Mouse (Mus musculus): ENCODE measurements around the gene Dpp6. TPM values are rescaled to one million over a fixed set of nuclear protein-coding genes. Genes with fewer than 3 reads are reported as not detected.

The Dpp6 gene
- polyA plus RNA-seq, 1 experiment from 2014 or later, result 2.6 TPM

GRCm38 (mm10) chr5:27365946-27366345 lies 548.9 kb downstream of the Dpp6 start:
- no peaks in the 10 kb centered on the region for H3K27me3 ChIP-seq (ENCODE audit: control insufficient read depth, insufficient read depth, low read length)
- no peak overlapping the region for H3K9ac ChIP-seq (ENCODE audit: low read depth, low read length)
- no peaks in the 10 kb centered on the region for H3K9me3 ChIP-seq (ENCODE audit: control insufficient read depth, low read length)
- no peak overlapping the region for H3K27ac ChIP-seq (ENCODE audit: low read depth, low read length)
- no peaks in the 10 kb centered on the region for H3K4me1 ChIP-seq (ENCODE audit: control insufficient read depth, insufficient read depth, low read length)
- H3K4me3 ChIP-seq (ENCODE audit: low read length), result no peak overlapping the region
- no peak for ATAC-seq (ENCODE audit: low FRiP score, low TSS enrichment)
- H3K36me3 ChIP-seq (ENCODE audit: control insufficient read depth, insufficient read depth, low read length), result no peaks in the 10 kb centered on the region
- 74% methylated on average over 2 of the region's 2 CpGs for WGBS
- H3K4me2 ChIP-seq (replicated peaks; ENCODE audit: low read depth, low read length), result no peak overlapping the region

DNA sequence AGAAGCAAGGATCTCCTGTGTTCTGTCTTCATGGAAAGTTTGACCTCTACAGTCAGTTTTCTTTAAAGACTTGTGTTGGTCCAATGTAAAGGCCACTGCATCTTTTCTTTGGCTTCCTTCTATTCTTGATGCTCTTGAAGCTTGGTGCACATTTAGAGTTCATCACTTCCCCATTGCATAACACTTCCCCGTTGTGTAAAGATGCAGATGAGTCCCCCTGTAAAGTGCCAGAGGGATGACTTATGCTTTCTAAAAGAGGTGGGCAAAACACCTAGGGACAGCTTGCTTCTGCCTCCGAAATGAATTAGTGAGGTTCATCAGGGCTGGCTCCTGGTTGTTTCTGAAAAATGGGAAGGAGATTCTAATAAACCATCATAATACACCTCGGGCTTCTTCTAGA lies 553.8 kb downstream of the Dpp6 start:
- H3K9me3 ChIP-seq (ENCODE audit: control insufficient read depth, low read length), result no peaks in the 10 kb centered on the region
- no peaks in the 10 kb centered on the region for H3K4me1 ChIP-seq (ENCODE audit: control insufficient read depth, insufficient read depth, low read length)
- no peak overlapping the region for H3K4me3 ChIP-seq (ENCODE audit: low read length)
- H3K36me3 ChIP-seq (ENCODE audit: control insufficient read depth, insufficient read depth, low read length), result no peaks in the 10 kb centered on the region
- no peak overlapping the region for H3K4me2 ChIP-seq (replicated peaks; ENCODE audit: low read depth, low read length)
- no peaks in the 10 kb centered on the region for H3K27me3 ChIP-seq (ENCODE audit: control insufficient read depth, insufficient read depth, low read length)
- 82% methylated on average over 3 of the region's 3 CpGs for WGBS
- H3K9ac ChIP-seq (ENCODE audit: low read depth, low read length), result no peak overlapping the region
- H3K27ac ChIP-seq (ENCODE audit: low read depth, low read length), result no peak overlapping the region
- no peak for ATAC-seq (ENCODE audit: low FRiP score, low TSS enrichment)

DNA sequence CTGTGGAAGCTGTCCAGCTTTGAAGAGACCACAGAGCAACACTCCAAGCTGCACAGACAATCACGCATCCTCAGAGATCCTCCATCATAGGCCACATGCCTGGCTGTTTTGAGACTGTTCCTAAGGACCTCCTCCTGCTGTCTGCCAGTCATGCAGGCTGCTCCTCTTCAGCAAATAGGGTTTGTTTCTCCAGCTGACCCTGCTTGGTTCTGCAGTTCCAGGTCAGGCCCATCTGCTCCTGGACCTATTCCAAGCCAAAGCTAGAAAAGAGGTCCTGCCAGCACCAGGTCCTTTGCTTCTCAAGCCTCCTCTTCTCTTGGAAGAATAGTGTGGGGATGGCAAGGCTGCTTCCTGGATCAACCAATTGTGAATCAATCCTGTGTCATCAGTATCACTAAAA lies 556.9 kb downstream of the Dpp6 start:
- Histone ChIP-seq H3K9ac (ENCODE audit: low read depth, low read length) (no peak overlapping the region), H3K27ac (ENCODE audit: low read depth, low read length) (no peak overlapping the region), H3K4me1 (ENCODE audit: control insufficient read depth, insufficient read depth, low read length) (no peaks in the 10 kb centered on the region), H3K9me3 (ENCODE audit: control insufficient read depth, low read length) (no peaks in the 10 kb centered on the region), H3K27me3 (ENCODE audit: control insufficient read depth, insufficient read depth, low read length) (no peaks in the 10 kb centered on the region), H3K4me2 (replicated peaks; ENCODE audit: low read depth, low read length) (no peak overlapping the region), H3K36me3 (ENCODE audit: control insufficient read depth, insufficient read depth, low read length) (no peaks in the 10 kb centered on the region), H3K4me3 (ENCODE audit: low read length) (no peak overlapping the region)
- ATAC-seq (ENCODE audit: low FRiP score, low TSS enrichment), result no peak
- 88% methylated on average over 1 of the region's 1 CpGs for WGBS

DNA sequence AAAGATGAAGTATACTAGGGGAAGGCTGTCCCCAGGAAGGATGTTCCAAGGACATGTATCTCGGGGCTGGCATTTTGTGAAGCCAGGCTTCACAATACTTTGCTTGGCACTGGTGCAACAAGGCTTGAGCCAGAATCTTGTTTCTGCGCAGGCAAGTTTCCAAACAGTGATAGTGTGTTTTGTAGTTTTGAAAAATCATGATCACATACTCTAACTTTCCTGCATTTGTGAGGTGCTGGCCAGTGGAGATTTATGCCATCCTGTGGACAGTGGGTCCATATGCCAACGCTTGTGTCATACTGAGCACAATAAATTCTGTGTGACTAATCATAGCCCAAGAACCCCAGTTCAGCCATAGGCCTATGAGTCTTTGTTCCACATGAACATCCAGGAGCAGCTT lies 558.8 kb downstream of the Dpp6 start:
- no peak overlapping the region for H3K27ac ChIP-seq (ENCODE audit: low read depth, low read length)
- no peak overlapping the region for H3K4me2 ChIP-seq (replicated peaks; ENCODE audit: low read depth, low read length)
- no peaks in the 10 kb centered on the region for H3K36me3 ChIP-seq (ENCODE audit: control insufficient read depth, insufficient read depth, low read length)
- H3K4me3 ChIP-seq (ENCODE audit: low read length), result no peak overlapping the region
- no peaks in the 10 kb centered on the region for H3K27me3 ChIP-seq (ENCODE audit: control insufficient read depth, insufficient read depth, low read length)
- no peaks in the 10 kb centered on the region for H3K4me1 ChIP-seq (ENCODE audit: control insufficient read depth, insufficient read depth, low read length)
- H3K9me3 ChIP-seq (ENCODE audit: control insufficient read depth, low read length), result no peaks in the 10 kb centered on the region
- no peak for ATAC-seq (ENCODE audit: low FRiP score, low TSS enrichment)
- 80% methylated on average over 3 of the region's 3 CpGs for WGBS
- H3K9ac ChIP-seq (ENCODE audit: low read depth, low read length), result no peak overlapping the region

DNA sequence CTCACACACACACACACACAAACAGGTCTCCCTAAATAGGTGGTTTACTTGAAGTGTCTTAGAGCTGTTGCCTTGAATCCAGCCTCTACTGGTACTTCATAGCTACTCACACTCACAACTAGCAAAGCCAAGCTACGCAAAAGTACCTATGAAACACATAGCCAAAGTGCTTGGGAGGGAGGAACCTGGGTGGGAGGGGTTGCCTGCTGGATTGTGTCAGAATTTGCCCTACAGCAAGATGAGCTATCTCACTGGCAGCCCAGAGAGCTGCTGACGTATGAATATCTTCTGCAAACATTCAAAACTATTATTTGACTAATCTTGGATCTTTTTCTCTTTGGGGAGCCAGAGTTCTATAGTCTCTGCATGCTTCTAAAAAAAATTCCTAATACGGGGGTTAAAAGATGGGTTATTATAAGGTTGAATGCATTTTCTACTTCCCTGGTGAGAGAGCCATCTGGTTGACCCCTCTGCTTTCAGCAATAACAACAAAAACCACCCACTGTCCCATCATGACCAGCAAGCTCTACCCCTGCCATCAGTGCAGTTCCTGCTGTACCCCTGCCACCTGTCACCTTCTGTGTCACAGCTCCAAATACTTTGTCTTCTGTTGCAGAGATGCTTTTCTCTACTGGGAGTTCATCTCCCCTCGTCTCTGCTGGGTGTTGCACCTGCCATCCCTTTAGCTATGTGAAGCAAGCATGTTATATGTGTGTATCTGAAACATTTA lies 563.8 kb downstream of the Dpp6 start:
- Histone ChIP-seq H3K4me3 (ENCODE audit: low read length) (no peak overlapping the region), H3K9me3 (ENCODE audit: control insufficient read depth, low read length) (no peaks in the 10 kb centered on the region), H3K27ac (ENCODE audit: low read depth, low read length) (no peak overlapping the region), H3K4me1 (ENCODE audit: control insufficient read depth, insufficient read depth, low read length) (no peaks in the 10 kb centered on the region), H3K36me3 (ENCODE audit: control insufficient read depth, insufficient read depth, low read length) (no peaks in the 10 kb centered on the region), H3K9ac (ENCODE audit: low read depth, low read length) (no peak overlapping the region), H3K27me3 (ENCODE audit: control insufficient read depth, insufficient read depth, low read length) (no peaks in the 10 kb centered on the region), H3K4me2 (replicated peaks; ENCODE audit: low read depth, low read length) (no peak overlapping the region)
- WGBS, result 87% methylated on average over 4 of the region's 4 CpGs
- no peak for ATAC-seq (ENCODE audit: low FRiP score, low TSS enrichment)

DNA sequence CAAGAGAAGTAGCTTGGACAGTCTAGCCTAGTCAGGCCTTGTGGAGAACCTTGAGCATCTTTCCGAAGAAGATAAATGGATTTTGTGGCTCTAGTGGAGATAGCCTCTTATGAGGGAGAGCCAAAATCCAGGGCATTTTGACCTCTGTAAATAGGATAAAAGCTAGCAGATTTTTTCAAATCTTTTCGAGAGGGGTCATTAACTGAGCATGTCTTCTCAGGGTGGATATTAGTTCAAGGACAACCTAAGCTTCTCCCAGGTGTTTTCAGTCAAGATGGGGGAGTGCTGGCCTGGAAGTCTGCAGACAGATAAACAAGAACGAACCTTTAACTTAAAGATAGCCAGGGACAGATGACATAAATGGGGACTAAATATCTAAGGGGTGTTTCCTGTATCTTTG lies 581.4 kb downstream of the Dpp6 start:
- H3K4me2 ChIP-seq (replicated peaks; ENCODE audit: low read depth, low read length), result no peak overlapping the region
- H3K4me1 ChIP-seq (ENCODE audit: control insufficient read depth, insufficient read depth, low read length), result no peaks in the 10 kb centered on the region
- no peaks in the 10 kb centered on the region for H3K36me3 ChIP-seq (ENCODE audit: control insufficient read depth, insufficient read depth, low read length)
- no peaks in the 10 kb centered on the region for H3K9me3 ChIP-seq (ENCODE audit: control insufficient read depth, low read length)
- H3K27me3 ChIP-seq (ENCODE audit: control insufficient read depth, insufficient read depth, low read length), result no peaks in the 10 kb centered on the region
- no peak overlapping the region for H3K4me3 ChIP-seq (ENCODE audit: low read length)
- H3K27ac ChIP-seq (ENCODE audit: low read depth, low read length), result no peak overlapping the region
- ATAC-seq (ENCODE audit: low FRiP score, low TSS enrichment), result no peak
- H3K9ac ChIP-seq (ENCODE audit: low read depth, low read length), result no peak overlapping the region
- WGBS, result 62% methylated on average over 3 of the region's 3 CpGs

DNA sequence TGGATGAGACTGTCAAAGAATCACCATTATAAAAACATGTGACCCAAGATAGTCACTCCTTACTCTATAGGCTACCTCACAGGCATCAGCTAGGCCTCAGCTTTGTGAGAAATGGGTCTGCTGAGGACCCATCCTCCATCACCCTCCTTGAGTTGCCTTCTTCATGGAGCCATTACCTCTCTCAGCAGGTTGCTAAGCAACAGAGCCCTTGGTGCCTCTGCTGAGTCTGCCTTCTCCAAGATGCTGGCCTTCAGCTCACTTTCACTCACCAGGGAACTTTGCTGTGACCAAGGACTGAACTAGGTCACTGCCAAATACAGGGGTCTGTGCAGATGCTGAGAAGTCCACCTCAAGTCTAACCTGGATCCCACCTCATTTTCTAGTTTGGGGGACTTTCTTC lies 582.1 kb downstream of the Dpp6 start:
- Histone ChIP-seq H3K27ac (ENCODE audit: low read depth, low read length) (no peak overlapping the region), H3K4me3 (ENCODE audit: low read length) (no peak overlapping the region), H3K27me3 (ENCODE audit: control insufficient read depth, insufficient read depth, low read length) (no peaks in the 10 kb centered on the region), H3K9me3 (ENCODE audit: control insufficient read depth, low read length) (no peaks in the 10 kb centered on the region), H3K4me1 (ENCODE audit: control insufficient read depth, insufficient read depth, low read length) (no peaks in the 10 kb centered on the region), H3K4me2 (replicated peaks; ENCODE audit: low read depth, low read length) (no peak overlapping the region), H3K9ac (ENCODE audit: low read depth, low read length) (no peak overlapping the region), H3K36me3 (ENCODE audit: control insufficient read depth, insufficient read depth, low read length) (no peaks in the 10 kb centered on the region)
- ATAC-seq (ENCODE audit: low FRiP score, low TSS enrichment), result no peak

DNA sequence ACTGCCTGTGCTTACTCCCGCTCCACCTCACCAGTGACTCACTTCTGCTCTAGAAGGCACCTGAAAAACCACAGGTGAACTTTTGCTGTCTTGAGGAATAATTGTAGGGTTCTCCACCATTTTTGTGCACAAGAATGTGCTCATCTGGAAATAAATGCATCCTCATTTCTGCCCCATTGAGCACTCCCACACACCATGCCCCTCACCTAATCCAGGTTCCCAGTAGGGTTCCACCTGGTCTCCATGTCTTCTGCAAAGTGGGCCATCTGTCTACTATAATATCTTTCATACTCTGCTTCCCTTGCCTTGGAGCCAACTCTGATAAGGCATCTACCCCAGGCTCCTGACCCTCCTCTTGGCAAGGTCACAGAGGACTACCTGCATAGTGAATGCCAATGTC lies 585.6 kb downstream of the Dpp6 start:
- WGBS, result 88% methylated on average over 1 of the region's 1 CpGs
- Histone ChIP-seq H3K27me3 (ENCODE audit: control insufficient read depth, insufficient read depth, low read length) (no peaks in the 10 kb centered on the region), H3K4me3 (ENCODE audit: low read length) (no peak overlapping the region), H3K4me1 (ENCODE audit: control insufficient read depth, insufficient read depth, low read length) (no peaks in the 10 kb centered on the region), H3K9ac (ENCODE audit: low read depth, low read length) (no peak overlapping the region), H3K9me3 (ENCODE audit: control insufficient read depth, low read length) (no peaks in the 10 kb centered on the region), H3K27ac (ENCODE audit: low read depth, low read length) (no peak overlapping the region), H3K4me2 (replicated peaks; ENCODE audit: low read depth, low read length) (no peak overlapping the region), H3K36me3 (ENCODE audit: control insufficient read depth, insufficient read depth, low read length) (no peaks in the 10 kb centered on the region)
- no peak for ATAC-seq (ENCODE audit: low FRiP score, low TSS enrichment)

DNA sequence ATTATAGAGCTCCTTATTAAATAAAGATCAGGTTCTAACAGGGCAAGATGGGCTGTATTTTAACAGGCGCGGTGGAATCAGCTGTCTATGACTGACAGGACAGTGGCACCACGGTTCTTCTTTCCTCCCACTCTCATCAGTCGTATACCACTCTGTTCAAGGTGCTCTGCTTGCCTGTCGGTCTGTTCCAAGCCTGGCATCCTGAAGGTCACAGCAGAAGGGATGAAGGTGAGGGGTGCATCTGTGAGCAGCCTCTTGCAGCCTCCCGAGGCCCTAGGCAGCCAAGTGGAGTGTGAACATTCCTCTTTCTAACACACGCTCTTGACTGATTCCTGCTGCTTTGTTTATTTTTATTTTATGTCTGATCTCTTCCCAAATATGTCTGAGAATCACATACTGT lies 591.9 kb downstream of the Dpp6 start:
- H3K27me3 ChIP-seq (ENCODE audit: control insufficient read depth, insufficient read depth, low read length), result no peaks in the 10 kb centered on the region
- WGBS, result 78% methylated on average over 7 of the region's 7 CpGs
- no peaks in the 10 kb centered on the region for H3K9me3 ChIP-seq (ENCODE audit: control insufficient read depth, low read length)
- H3K36me3 ChIP-seq (ENCODE audit: control insufficient read depth, insufficient read depth, low read length), result no peaks in the 10 kb centered on the region
- H3K4me3 ChIP-seq (ENCODE audit: low read length), result no peak overlapping the region
- no peak for ATAC-seq (ENCODE audit: low FRiP score, low TSS enrichment)
- no peaks in the 10 kb centered on the region for H3K4me1 ChIP-seq (ENCODE audit: control insufficient read depth, insufficient read depth, low read length)
- no peak overlapping the region for H3K9ac ChIP-seq (ENCODE audit: low read depth, low read length)
- H3K27ac ChIP-seq (ENCODE audit: low read depth, low read length), result no peak overlapping the region
- H3K4me2 ChIP-seq (replicated peaks; ENCODE audit: low read depth, low read length), result no peak overlapping the region

Data from kidney, embryonic 14.5 days (tissue).